Mouse (Mus musculus) spleen, adult 12 weeks (tissue): ENCODE results near the gene Acr.
A peak's percentile ranks its signal among the peaks of the same experiment; 100 is the strongest.

Experiments used
- DNase-seq: peaks from one replicate; pipeline ENCODE4 v3.0.0; 2022; ENCODE audit warnings: low spot score

Gene Acr

GRCm38 (mm10) chr15:89547824-89548601 lies 20.1 kb upstream of the Acr start:
- no peak for DNase-seq

GRCm38 (mm10) chr15:89548837-89549236 lies 19.3 kb upstream of the Acr start:
- DNase-seq, result no peak

- DNase-seq, result no peak
These were observed 17.6 kb upstream of the Acr start for GRCm38 (mm10) chr15:89550506-89550905.

- no peak for DNase-seq
These were observed 16.4 kb upstream of the Acr start for GRCm38 (mm10) chr15:89551733-89552132.

- no peak for DNase-seq
These were observed 12.5 kb upstream of the Acr start for GRCm38 (mm10) chr15:89555591-89555990.

- no peak for DNase-seq
These were observed 11.5 kb upstream of the Acr start for GRCm38 (mm10) chr15:89556401-89557178.

- DNase-seq, result no peak
These were observed 10.7 kb upstream of the Acr start for GRCm38 (mm10) chr15:89557179-89557995.

GRCm38 (mm10) chr15:89557996-89558390 lies 10.1 kb upstream of the Acr start:
- DNase-seq, result no peak

- DNase-seq, result no peak
These were observed 8.9 kb upstream of the Acr start for GRCm38 (mm10) chr15:89559202-89559731.

GRCm38 (mm10) chr15:89572147-89572546 lies 4.0 kb downstream of the Acr start:
- no peak for DNase-seq

GRCm38 (mm10) chr15:89582494-89582893 lies 14.4 kb downstream of the Acr start:
- no peak for DNase-seq

- no peak for DNase-seq
These were observed 17.0 kb downstream of the Acr start for GRCm38 (mm10) chr15:89585101-89585500.

- no peak for DNase-seq
These were observed 17.5 kb downstream of the Acr start for GRCm38 (mm10) chr15:89585631-89586030.

GRCm38 (mm10) chr15:89589146-89589545 lies 21.0 kb downstream of the Acr start:
- no peak for DNase-seq

GRCm38 (mm10) chr15:89591317-89591716 lies 23.2 kb downstream of the Acr start:
- DNase-seq, result no peak

GRCm38 (mm10) chr15:89591723-89592455 lies 23.8 kb downstream of the Acr start, which contains the start of gene Rabl2:
Rabl2 (minus strand) TSS chr15:89591923.
- peak; percentile 56 for DNase-seq

- no peak for DNase-seq
These were observed 24.4 kb downstream of the Acr start for GRCm38 (mm10) chr15:89592548-89592947.

- DNase-seq, result no peak
These were observed 37.9 kb downstream of the Acr start for GRCm38 (mm10) chr15:89605822-89606570.

- no peak for DNase-seq
These were observed 39.4 kb downstream of the Acr start for GRCm38 (mm10) chr15:89607480-89607879.

GRCm38 (mm10) chr15:89607888-89608287 lies 39.8 kb downstream of the Acr start:
- no peak for DNase-seq
